Mouse (Mus musculus) forebrain, embryonic 15.5 days (tissue): ENCODE data around the gene BC028528. TPM values are rescaled to one million over a fixed set of nuclear protein-coding genes. Genes with fewer than 3 reads are reported as not detected.
"Not testable (repeated sequence)": the region's sequence is repeated elsewhere in the genome, so short reads cannot be mapped to it uniquely, and the experiment has no call there.

Experiments used
- ATAC-seq: fragments of 200-750 bp; cut with Nextera tagmentation; replicated peaks from 2 replicates; pipeline ENCODE4 v1.8.0; 2017; ENCODE audit warnings: mild to moderate bottlenecking, moderate TSS enrichment, moderate library complexity
- H3K27ac ChIP-seq: fragments of 300-500 bp; sonication (generic); replicated peaks from 2 replicates; pipeline ENCODE4 v1.5.1; 2015; ENCODE audit warnings: mild to moderate bottlenecking, inconsistent platforms
- H3K27me3 ChIP-seq: fragments of 300-500 bp; sonication (generic); 2 replicates; pipeline ENCODE4 v1.6.1; 2015; ENCODE audit warnings: inconsistent platforms
- H3K36me3 ChIP-seq: fragments of 300-500 bp; sonication (generic); 2 replicates; pipeline ENCODE4 v1.6.1; 2015; ENCODE audit warnings: mild to moderate bottlenecking, inconsistent platforms
- H3K4me1 ChIP-seq: fragments of 300-500 bp; sonication (generic); 2 replicates; pipeline ENCODE4 v1.6.1; 2015; ENCODE audit warnings: inconsistent platforms
- H3K4me2 ChIP-seq: fragments of 300-500 bp; sonication (generic); replicated peaks from 2 replicates; pipeline ENCODE4 v1.6.1; 2015; ENCODE audit warnings: mild to moderate bottlenecking, inconsistent platforms
- H3K4me3 ChIP-seq: fragments of 300-500 bp; sonication (generic); 2 replicates; pipeline ENCODE4 v1.5.1; 2015; ENCODE audit warnings: mild to moderate bottlenecking, inconsistent platforms
- H3K9ac ChIP-seq: fragments of 300-500 bp; sonication (generic); replicated peaks from 2 replicates; pipeline ENCODE4 v1.6.1; 2015; ENCODE audit warnings: mild to moderate bottlenecking, inconsistent platforms
- H3K9me3 ChIP-seq: fragments of 300-500 bp; sonication (generic); 2 replicates; pipeline ENCODE4 v1.6.1; 2016; ENCODE audit warnings: inconsistent platforms
- WGBS: fragments of 180-500 bp; shearing (Covaris S2); methylation state at CpG from one replicate; pipeline ENCODE4 v1.1.7; 2015; ENCODE audit warnings: mixed read lengths; 5-methylcytosine and 5-hydroxymethylcytosine counted together
- polyA plus RNA-seq: library from polyadenylated mRNA; unstranded; fragments of >200 nt; fragmentation: Nextera tagmentation; extraction: Ambion mirVana; gene quantifications from 2 replicates; pipeline ENCODE4 v1.2.1, GENCODE M21; 2015

The BC028528 gene
- polyA plus RNA-seq, 1 experiment from 2014 or later, result 12.7 TPM

DNA sequence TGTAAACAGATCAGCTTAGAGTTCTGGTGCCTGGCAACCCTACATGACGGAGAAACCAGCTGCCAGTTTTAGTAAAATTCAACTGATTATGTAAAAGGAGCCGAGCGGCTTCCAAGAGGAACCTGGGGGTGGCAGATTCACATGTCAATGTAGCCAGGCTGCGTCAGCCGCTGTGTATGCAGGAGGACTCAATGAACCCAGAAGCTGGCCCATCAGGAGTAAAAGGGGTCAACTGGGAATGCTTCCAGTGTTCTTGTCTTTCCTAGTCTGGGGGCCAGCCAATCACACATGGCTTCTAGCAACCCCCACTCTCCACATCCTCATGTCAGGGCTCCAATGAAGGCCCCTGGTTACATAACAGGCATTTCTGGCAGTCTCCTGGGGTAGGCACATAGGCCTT is 26.8 kb downstream of the BC028528 start:
- Histone ChIP-seq H3K4me1 (no peaks in the 10 kb centered on the region), H3K4me3 (no peak overlapping the region), H3K36me3 (peaks cover 31% of the 10 kb centered on the region; the same call in 1 of the 2 replicates), H3K4me2 (no peak overlapping the region), H3K27me3 (no peaks in the 10 kb centered on the region), H3K9me3 (no peaks in the 10 kb centered on the region), H3K27ac (no peak overlapping the region), H3K9ac (no peak overlapping the region)
- WGBS, result 93% methylated on average over 5 of the region's 5 CpGs
- ATAC-seq, result no peak

DNA sequence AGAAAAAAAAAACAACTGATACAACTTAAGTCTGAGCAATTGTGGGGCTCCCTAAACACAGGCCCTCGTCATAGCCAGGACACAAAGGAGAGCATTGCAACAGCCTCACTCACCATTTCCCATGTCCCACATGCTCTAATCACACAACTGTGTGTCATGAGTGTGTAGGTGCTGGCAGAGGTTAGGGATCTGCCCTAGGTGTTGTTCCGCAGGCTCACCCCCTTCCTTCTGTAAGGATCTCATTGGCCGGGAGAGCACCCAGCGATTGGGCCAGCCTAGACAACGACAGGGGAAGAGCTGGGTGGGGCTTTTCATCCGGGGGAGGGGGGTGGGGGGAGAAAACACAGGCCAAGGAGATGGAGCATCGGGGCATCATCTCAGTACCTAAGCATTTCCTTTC is 28.2 kb downstream of the BC028528 start:
- Histone ChIP-seq H3K9me3 (no peaks in the 10 kb centered on the region), H3K9ac (no peak overlapping the region), H3K4me3 (no peak overlapping the region), H3K27me3 (no peaks in the 10 kb centered on the region), H3K4me2 (no peak overlapping the region), H3K4me1 (no peaks in the 10 kb centered on the region), H3K36me3 (peaks cover 23% of the 10 kb centered on the region; the same call in 1 of the 2 replicates), H3K27ac (no peak overlapping the region)
- WGBS, result 76% methylated on average over 7 of the region's 7 CpGs
- no peak for ATAC-seq

DNA sequence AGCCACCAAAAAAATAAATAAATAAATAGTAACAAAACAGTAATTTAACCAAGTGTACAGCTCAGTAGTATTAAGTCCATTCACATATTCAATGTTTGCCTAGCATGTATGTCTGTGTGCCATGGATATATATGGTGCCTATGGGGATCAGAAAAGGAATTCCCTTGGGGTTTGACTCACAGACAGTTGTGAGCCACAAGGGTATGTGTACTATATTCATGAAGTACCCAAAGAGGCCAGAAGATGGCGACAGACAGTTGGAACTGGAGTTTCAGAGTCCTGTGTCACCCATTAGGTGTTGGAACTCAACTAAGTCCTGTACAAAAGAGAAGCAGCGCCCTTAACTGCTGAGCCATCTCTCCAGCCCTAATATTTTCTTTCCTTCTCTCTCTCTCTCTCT is 30.0 kb downstream of the BC028528 start:
- WGBS, result 27% methylated on average over 2 of the region's 2 CpGs
- ATAC-seq, result 0 out of 2 replicates have a peak, but pooled peaks have one; percentile 46

DNA sequence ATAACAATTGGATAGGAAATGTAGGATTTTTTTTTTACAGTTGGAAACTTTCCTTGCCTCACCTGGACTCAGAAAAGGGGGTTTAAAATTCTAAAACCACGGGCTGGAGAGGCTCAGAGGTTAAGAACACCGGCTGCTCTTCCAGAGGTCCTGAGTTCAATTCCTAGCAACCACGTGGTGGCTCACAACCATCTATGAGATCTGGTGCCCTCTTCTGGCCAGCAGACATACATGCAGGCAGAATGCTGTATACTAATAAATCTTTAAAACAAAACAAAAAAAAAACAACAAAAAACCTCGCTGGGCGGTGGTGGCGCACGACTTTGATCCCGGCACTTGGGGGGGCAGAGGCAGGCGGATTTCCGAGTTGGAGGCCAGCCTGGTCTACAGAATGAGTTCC is 30.6 kb downstream of the BC028528 start:
- no peaks in the 10 kb centered on the region for H3K27me3 ChIP-seq
- H3K4me3 ChIP-seq, result no peak overlapping the region
- H3K36me3 ChIP-seq, result peaks cover 15% of the 10 kb centered on the region; the same call in 1 of the 2 replicates
- H3K9me3 ChIP-seq, result no peaks in the 10 kb centered on the region
- ATAC-seq, result no peak
- 79% methylated on average over 10 of the region's 10 CpGs for WGBS
- no peak overlapping the region for H3K27ac ChIP-seq
- H3K9ac ChIP-seq, result no peak overlapping the region
- H3K4me1 ChIP-seq, result peaks cover 4% of the 10 kb centered on the region
- H3K4me2 ChIP-seq, result no peak overlapping the region

More for the DNA sequence above, 30.0 kb downstream of the BC028528 start:
- no peak overlapping the region for H3K9ac ChIP-seq
- H3K27ac ChIP-seq, result no peak overlapping the region
- H3K27me3 ChIP-seq, result no peaks in the 10 kb centered on the region
- no peaks in the 10 kb centered on the region for H3K9me3 ChIP-seq
- no peaks in the 10 kb centered on the region for H3K4me1 ChIP-seq
- H3K4me2 ChIP-seq, result no peak overlapping the region
- H3K36me3 ChIP-seq, result peaks cover 15% of the 10 kb centered on the region; the same call in 1 of the 2 replicates
- H3K4me3 ChIP-seq, result no peak overlapping the region

DNA sequence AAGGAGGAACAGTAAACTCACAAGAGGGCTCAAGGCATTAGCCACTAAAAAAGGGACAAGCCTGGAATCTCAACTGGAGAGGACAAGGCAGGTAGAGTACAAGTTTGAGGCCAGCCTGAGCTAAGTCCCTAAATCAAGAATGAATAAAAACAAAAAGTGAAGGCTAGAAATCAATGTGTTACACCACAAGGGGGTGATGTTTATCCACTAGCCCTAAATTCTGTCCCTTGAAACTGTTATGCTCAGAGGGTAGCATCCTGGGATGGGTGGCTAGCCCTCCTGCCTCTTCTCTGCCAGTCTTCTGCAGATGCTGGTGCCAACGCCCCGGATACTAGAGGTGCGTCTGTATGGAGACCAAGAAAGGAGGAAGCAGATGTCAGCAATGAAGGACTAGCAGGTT is 31.5 kb downstream of the BC028528 start:
- WGBS, result 85% methylated on average over 3 of the region's 3 CpGs
- Histone ChIP-seq H3K4me3 (no peak overlapping the region), H3K9me3 (no peaks in the 10 kb centered on the region), H3K4me2 (no peak overlapping the region), H3K36me3 (peaks cover 12% of the 10 kb centered on the region; the same call in 1 of the 2 replicates), H3K4me1 (peaks cover 7% of the 10 kb centered on the region), H3K9ac (no peak overlapping the region), H3K27me3 (no peaks in the 10 kb centered on the region), H3K27ac (no peak overlapping the region)
- no peak for ATAC-seq

DNA sequence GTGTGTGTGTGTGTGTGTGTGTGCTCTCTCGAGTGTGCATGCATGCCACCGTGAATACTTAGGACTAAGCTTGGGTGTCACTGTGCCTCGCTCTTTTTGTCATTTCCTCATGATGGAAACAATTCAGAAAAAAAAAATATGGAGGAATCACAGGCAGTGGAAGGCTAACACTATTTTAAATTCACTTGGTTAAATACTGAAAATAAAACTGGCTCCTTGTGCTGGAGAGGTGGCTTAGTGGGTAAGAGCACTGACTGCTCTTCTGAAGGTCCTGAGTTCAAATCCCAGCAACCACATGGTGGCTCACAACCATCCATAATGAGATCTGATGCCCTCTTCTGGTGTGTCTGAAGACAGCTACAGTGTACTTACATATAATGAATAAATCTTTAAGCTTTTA is 33.5 kb downstream of the BC028528 start:
- H3K9ac ChIP-seq, ATAC-seq, H3K4me3 ChIP-seq, H3K36me3 ChIP-seq, H3K27ac ChIP-seq, H3K27me3 ChIP-seq, H3K4me2 ChIP-seq, H3K9me3 ChIP-seq: not testable (repeated sequence)
- peaks cover 18% of the 10 kb centered on the region for H3K4me1 ChIP-seq
- 91% methylated on average over 3 of the region's 3 CpGs for WGBS

DNA sequence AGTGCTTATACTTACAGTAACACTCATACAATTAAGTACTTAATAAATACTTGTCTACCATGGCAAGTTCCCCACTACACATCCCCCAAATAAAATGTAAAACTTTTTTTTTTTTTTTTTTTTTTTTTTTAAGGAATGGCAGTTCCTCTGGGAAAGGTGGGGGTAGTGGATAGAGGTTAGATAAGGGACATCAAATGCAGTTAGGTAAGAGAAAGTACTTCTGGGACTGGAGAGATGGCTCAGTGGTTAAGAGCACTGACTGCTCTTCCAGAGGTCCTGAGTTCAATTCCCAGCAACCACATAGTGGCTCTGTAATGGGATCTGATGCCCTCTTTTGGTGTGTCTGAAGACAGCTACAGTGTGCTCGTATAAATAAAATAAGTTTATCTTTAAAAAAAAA is 34.8 kb downstream of the BC028528 start:
- H3K9ac ChIP-seq, H3K27ac ChIP-seq, H3K4me2 ChIP-seq, H3K4me3 ChIP-seq, H3K9me3 ChIP-seq, H3K27me3 ChIP-seq, ATAC-seq: not testable (repeated sequence)
- WGBS, result 72% methylated on average over 1 of the region's 1 CpGs
- Histone ChIP-seq H3K36me3 (peaks cover 16% of the 10 kb centered on the region), H3K4me1 (peaks cover 18% of the 10 kb centered on the region)

DNA sequence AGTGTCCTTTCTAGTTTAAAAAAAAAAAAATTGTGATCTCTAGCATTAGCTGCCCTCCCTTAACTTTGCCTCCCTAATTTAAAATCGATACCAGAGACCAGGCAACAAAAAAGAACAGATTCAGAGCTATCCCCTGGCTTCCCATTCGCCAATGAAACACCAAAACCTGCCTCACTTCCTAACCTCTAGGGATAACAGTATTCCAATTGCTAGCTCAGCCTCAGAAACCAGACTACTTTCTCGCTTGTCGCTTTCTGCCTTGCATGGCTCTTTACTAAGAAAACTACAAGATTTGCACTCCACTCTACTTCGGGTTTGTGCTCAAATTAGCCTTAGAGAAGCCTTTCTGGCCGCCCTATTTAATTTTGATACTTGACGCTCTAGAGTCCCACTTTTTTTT is 35.7 kb downstream of the BC028528 start:
- H3K27ac ChIP-seq, result peak overlapping the region; percentile 72
- H3K4me1 ChIP-seq, result peaks cover 18% of the 10 kb centered on the region
- WGBS, result 25% methylated on average over 7 of the region's 7 CpGs
- H3K36me3 ChIP-seq, result peaks cover 21% of the 10 kb centered on the region
- peak overlapping the region; percentile 87 for H3K9ac ChIP-seq
- peak overlapping the region; percentile 76 for H3K4me2 ChIP-seq
- H3K27me3 ChIP-seq, result no peaks in the 10 kb centered on the region
- ATAC-seq, result no peak; the same call in 1 of the 2 replicates
- H3K4me3 ChIP-seq, result peak overlapping the region; percentile 95
- no peaks in the 10 kb centered on the region for H3K9me3 ChIP-seq

DNA sequence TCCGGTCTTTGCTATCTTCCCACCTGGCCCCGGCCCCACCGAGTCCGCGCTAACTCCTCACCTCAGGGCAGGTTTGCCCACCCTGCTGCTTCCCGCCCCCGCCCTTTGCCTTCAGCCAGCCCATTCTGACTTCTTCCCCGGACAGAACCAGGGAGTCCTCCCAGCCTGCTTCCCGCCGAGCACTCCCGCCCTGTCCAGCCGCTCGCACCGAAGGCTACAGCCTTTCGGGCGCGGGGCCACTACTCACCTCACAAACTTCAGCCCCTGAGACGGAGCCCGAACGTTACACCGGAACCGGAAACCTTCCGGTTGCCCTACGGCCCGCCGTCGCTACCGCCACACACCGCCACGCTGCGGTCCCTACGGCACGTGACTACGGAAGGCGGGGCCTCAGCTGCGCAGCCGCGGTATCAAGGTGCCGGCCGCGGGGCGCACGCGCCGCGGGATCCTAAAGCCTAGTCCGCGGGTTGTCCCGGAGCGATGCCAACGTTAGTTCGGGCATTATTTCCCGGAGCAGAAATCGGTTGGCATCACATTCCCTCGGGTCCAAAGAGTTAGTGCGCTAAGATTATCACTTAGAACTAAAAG is 36.2 kb downstream of the BC028528 start, which contains the start of gene Prpf3:
Gene Prpf3 (minus strand): TSS at position 384 of the 588 bp plus-strand sequence.
- WGBS, result under 1% methylated on average over 56 of the region's 56 CpGs

DNA sequence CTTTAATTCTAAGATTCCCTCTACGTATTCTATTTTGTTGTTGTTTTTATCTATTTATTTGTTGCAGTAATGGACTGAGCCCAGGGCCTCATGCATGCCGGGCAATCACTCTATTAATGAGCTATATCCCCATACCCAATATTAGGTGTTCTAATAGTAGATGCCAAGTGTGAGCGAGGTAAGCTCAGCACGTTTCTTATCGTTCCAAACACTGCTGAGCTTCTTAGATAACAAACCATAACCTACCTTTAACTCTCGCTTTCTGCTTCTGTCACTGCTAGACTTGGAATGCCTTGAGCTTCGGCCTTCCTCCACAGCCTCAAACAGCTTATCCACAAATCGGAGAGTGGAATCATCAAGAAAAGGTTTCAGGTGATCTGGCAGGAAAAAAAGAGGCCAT is 40.5 kb downstream of the BC028528 start:
- no peak for ATAC-seq
- Histone ChIP-seq H3K9ac (no peak overlapping the region), H3K36me3 (peaks cover 68% of the 10 kb centered on the region), H3K4me2 (no peak overlapping the region), H3K9me3 (no peaks in the 10 kb centered on the region), H3K27me3 (no peaks in the 10 kb centered on the region), H3K27ac (no peak overlapping the region), H3K4me3 (no peak overlapping the region), H3K4me1 (peaks cover 15% of the 10 kb centered on the region)
- WGBS, result 95% methylated on average over 8 of the region's 8 CpGs

More for the DNA sequence above, 36.2 kb downstream of the BC028528 start, which contains the start of gene Prpf3:
- peaks cover 27% of the 10 kb centered on the region for H3K36me3 ChIP-seq
- peak within 1 kb of the TSS; percentile 95 for H3K4me3 ChIP-seq
- H3K9me3 ChIP-seq, result no peaks in the 10 kb centered on the region
- H3K4me1 ChIP-seq, result peaks cover 18% of the 10 kb centered on the region
- H3K9ac ChIP-seq, result peak within 1 kb of the TSS; percentile 87
- peak within 1 kb of the TSS; percentile 76 for H3K4me2 ChIP-seq
- H3K27me3 ChIP-seq, result no peaks in the 10 kb centered on the region
- peak within 1 kb of the TSS; percentile 72 for H3K27ac ChIP-seq
- ATAC-seq, result peak; percentile 99

DNA sequence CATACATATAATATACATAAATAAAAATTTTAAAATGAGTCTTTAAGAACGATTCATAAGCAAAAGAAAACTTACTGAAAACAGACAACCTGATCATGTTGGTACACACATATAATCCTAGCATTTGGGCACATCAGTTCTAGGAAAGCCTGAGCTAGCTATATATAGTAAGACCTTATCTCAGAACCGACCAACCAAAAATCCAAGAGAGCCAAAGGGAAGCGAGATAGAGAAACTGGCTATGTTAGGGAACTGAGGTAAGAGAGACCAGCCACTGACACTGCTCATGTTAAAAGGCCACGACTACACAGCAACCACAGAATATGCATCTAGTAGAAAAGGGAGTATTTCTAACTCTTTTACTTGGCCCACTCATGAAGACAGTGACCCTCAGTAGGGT is 41.2 kb downstream of the BC028528 start:
- Histone ChIP-seq H3K9me3 (no peaks in the 10 kb centered on the region), H3K36me3 (peaks cover 74% of the 10 kb centered on the region), H3K4me3 (no peak overlapping the region), H3K9ac (no peak overlapping the region), H3K4me1 (peaks cover 12% of the 10 kb centered on the region), H3K4me2 (no peak overlapping the region), H3K27me3 (no peaks in the 10 kb centered on the region), H3K27ac (no peak overlapping the region)
- no peak for ATAC-seq
- WGBS, result 88% methylated on average over 4 of the region's 4 CpGs

DNA sequence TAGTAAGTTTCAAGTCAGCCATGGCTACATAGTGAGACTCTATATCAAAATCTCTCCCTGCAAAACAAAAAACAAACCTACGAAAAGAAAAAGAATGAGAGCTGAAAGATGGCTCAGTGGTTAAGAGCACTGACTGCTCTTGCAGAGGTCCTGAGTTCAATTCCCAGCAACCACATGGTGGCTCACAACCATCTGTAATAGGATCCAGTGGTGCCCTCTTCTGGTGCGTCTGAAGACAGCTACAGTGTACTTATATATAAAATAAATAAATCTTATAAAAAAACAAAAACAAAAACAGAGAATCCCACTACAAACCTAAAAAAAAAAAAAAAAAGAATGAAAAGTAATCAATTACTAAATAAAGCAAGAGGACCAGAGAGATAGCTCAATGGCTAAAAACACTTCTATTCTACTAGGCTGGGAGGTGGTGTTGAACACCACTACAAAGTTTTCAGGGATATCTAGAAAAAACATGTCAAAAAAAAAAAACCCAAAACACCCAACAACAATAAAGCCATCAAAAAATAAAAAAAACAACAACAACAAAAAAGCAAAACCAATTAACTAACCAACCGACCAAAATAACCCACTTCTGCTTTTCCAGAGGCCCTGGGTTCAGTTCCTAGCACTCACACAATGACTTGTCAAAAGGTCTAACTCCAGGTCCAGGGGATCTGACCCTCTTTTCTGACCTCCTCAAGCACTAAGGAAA is 49.1 kb downstream of the BC028528 start:
- Histone ChIP-seq H3K27me3 (no peaks in the 10 kb centered on the region), H3K4me3 (no peak overlapping the region), H3K4me2 (no peak overlapping the region), H3K9ac (no peak overlapping the region), H3K4me1 (no peaks in the 10 kb centered on the region), H3K36me3 (peaks cover 84% of the 10 kb centered on the region), H3K27ac (no peak overlapping the region), H3K9me3 (no peaks in the 10 kb centered on the region)
- WGBS, result 91% methylated on average over 3 of the region's 3 CpGs
- no peak for ATAC-seq
